Mouse (Mus musculus) hindbrain, embryonic 11.5 days (tissue): ENCODE measurements around the gene Pycr1. TPM values are rescaled to one million over a fixed set of nuclear protein-coding genes. Genes with fewer than 3 reads are reported as not detected.
A peak's percentile ranks its signal among the peaks of the same experiment; 100 is the strongest.

Experiments
- ATAC-seq: fragments of 200-750 bp; cut with Nextera tagmentation; 2 replicates; pipeline ENCODE4 v1.8.0; 2017; ENCODE audit warnings: mild to moderate bottlenecking, moderate TSS enrichment, moderate library complexity; ENCODE audit not compliant: low FRiP score
- DNase-seq: peaks from one replicate; pipeline ENCODE4 v3.0.0-alpha.2; 2015; ENCODE audit warnings: low spot score
- H3K27ac ChIP-seq: fragments of 300-500 bp; sonication (generic); 2 replicates; pipeline ENCODE4 v1.5.1; 2014; ENCODE audit warnings: mild to moderate bottlenecking, low read depth, low read length
- H3K27me3 ChIP-seq: fragments of 300-500 bp; sonication (generic); 2 replicates; pipeline ENCODE4 v1.6.1; 2014; ENCODE audit warnings: mild to moderate bottlenecking, low read length, moderate library complexity, mixed read lengths; ENCODE audit not compliant: control insufficient read depth, insufficient read depth
- H3K36me3 ChIP-seq: fragments of 300-500 bp; sonication (generic); 2 replicates; pipeline ENCODE4 v1.6.1; 2014; ENCODE audit warnings: mild to moderate bottlenecking, low read length, moderate library complexity, mixed read lengths; ENCODE audit not compliant: control insufficient read depth, insufficient read depth
- H3K4me1 ChIP-seq: fragments of 300-500 bp; sonication (generic); replicated peaks from 2 replicates; pipeline ENCODE4 v1.6.1; 2014; ENCODE audit warnings: low read length, mixed read lengths; ENCODE audit not compliant: control insufficient read depth, insufficient read depth
- H3K4me2 ChIP-seq: fragments of 300-500 bp; sonication (generic); replicated peaks from 2 replicates; pipeline ENCODE4 v1.6.1; 2014; ENCODE audit warnings: mild to moderate bottlenecking, low read depth, low read length
- H3K4me3 ChIP-seq: fragments of 300-500 bp; sonication (generic); 2 replicates; pipeline ENCODE4 v1.5.1; 2014; ENCODE audit warnings: low read depth, low read length
- H3K9ac ChIP-seq: fragments of 300-500 bp; sonication (generic); 2 replicates; pipeline ENCODE4 v1.6.1; 2014; ENCODE audit warnings: low read depth, low read length
- H3K9me3 ChIP-seq: fragments of 300-500 bp; sonication (generic); 2 replicates; pipeline ENCODE4 v1.6.1; 2016; ENCODE audit warnings: low read length; ENCODE audit not compliant: control insufficient read depth
- WGBS: fragments of 180-500 bp; shearing (Covaris S2); extraction: QIAGEN DNeasy Blood & Tissue Kit; methylation state at CpG from one replicate; pipeline ENCODE4 v1.1.7; 2014; 5-methylcytosine and 5-hydroxymethylcytosine counted together
- polyA plus RNA-seq: library from polyadenylated mRNA; unstranded; fragments of >200 nt; fragmentation: Nextera tagmentation; extraction: Ambion mirVana; gene quantifications from 2 replicates; pipeline ENCODE4 v1.2.1, GENCODE M21; 2014

The Pycr1 gene
- polyA plus RNA-seq, 1 experiment from 2014 or later = 28.2 TPM

GRCm38 (mm10) chr11:120647047-120647830 lies 3.7 kb upstream of the Pycr1 start:
- no peaks in the 10 kb centered on the region for H3K27me3 ChIP-seq
- 77% methylated on average over 35 of the region's 35 CpGs for WGBS
- H3K4me1 ChIP-seq = peaks cover 3% of the 10 kb centered on the region
- H3K4me2 ChIP-seq = no peak overlapping the region
- H3K27ac ChIP-seq = no peak overlapping the region
- no peaks in the 10 kb centered on the region for H3K9me3 ChIP-seq
- no peak for ATAC-seq
- no peaks in the 10 kb centered on the region for H3K36me3 ChIP-seq
- no peak for DNase-seq
- no peak overlapping the region for H3K9ac ChIP-seq
- no peak overlapping the region for H3K4me3 ChIP-seq

- H3K27me3 ChIP-seq = no peaks in the 10 kb centered on the region
- peaks cover 3% of the 10 kb centered on the region for H3K4me1 ChIP-seq
- H3K36me3 ChIP-seq = no peaks in the 10 kb centered on the region
- WGBS = 3% methylated on average over 18 of the region's 18 CpGs
- peak overlapping the region; percentile 47 for H3K4me3 ChIP-seq
- peak overlapping the region; percentile 89 for H3K4me2 ChIP-seq
- peak overlapping the region; percentile 71 for H3K9ac ChIP-seq
- ATAC-seq (peak; percentile 74), DNase-seq (no peak)
- no peak overlapping the region for H3K27ac ChIP-seq
- H3K9me3 ChIP-seq = no peaks in the 10 kb centered on the region
Measured at GRCm38 (mm10) chr11:120642939-120643600, 499 bp downstream of the Pycr1 start.

GRCm38 (mm10) chr11:120641869-120642268 lies 1.7 kb downstream of the Pycr1 start:
- Histone ChIP-seq H3K36me3 (no peaks in the 10 kb centered on the region), H3K27me3 (no peaks in the 10 kb centered on the region), H3K9ac (no peak overlapping the region), H3K4me1 (no peaks in the 10 kb centered on the region), H3K9me3 (no peaks in the 10 kb centered on the region), H3K4me3 (no peak overlapping the region), H3K27ac (no peak overlapping the region), H3K4me2 (no peak overlapping the region)
- 87% methylated on average over 8 of the region's 8 CpGs for WGBS
- no peak for ATAC-seq
- DNase-seq = no peak

- 68% methylated on average over 9 of the region's 9 CpGs for WGBS
- no peak overlapping the region for H3K27ac ChIP-seq
- DNase-seq = no peak
- ATAC-seq = no peak
- no peak overlapping the region for H3K4me2 ChIP-seq
- H3K27me3 ChIP-seq = no peaks in the 10 kb centered on the region
- no peaks in the 10 kb centered on the region for H3K4me1 ChIP-seq
- no peaks in the 10 kb centered on the region for H3K36me3 ChIP-seq
- H3K9ac ChIP-seq = no peak overlapping the region
- H3K4me3 ChIP-seq = no peak overlapping the region
- no peaks in the 10 kb centered on the region for H3K9me3 ChIP-seq
Measured at GRCm38 (mm10) chr11:120641255-120641654, 2.3 kb downstream of the Pycr1 start.

GRCm38 (mm10) chr11:120634810-120635209 lies 8.8 kb downstream of the Pycr1 start:
- H3K4me2 ChIP-seq = no peak overlapping the region
- DNase-seq (no peak), ATAC-seq (no peak)
- no peaks in the 10 kb centered on the region for H3K36me3 ChIP-seq
- WGBS = 86% methylated on average over 5 of the region's 5 CpGs
- H3K4me3 ChIP-seq = no peak overlapping the region
- H3K4me1 ChIP-seq = peaks cover 10% of the 10 kb centered on the region; the same call in 1 of the 2 replicates
- H3K9me3 ChIP-seq = no peaks in the 10 kb centered on the region
- no peak overlapping the region for H3K27ac ChIP-seq
- no peak overlapping the region for H3K9ac ChIP-seq
- H3K27me3 ChIP-seq = no peaks in the 10 kb centered on the region

GRCm38 (mm10) chr11:120633520-120634343 lies 9.8 kb downstream of the Pycr1 start, which contains the start of gene Mafg:
Gene Mafg (minus strand): TSS chr11:120633600.
- Histone ChIP-seq H3K4me2 (peak within 1 kb of the TSS; percentile 81), H3K27me3 (no peaks in the 10 kb centered on the region), H3K9ac (peak within 1 kb of the TSS; percentile 83), H3K9me3 (no peaks in the 10 kb centered on the region), H3K36me3 (peaks cover 3% of the 10 kb centered on the region), H3K4me3 (peak within 1 kb of the TSS; percentile 94), H3K27ac (peak within 1 kb of the TSS; percentile 82), H3K4me1 (peaks cover 10% of the 10 kb centered on the region; the same call in 1 of the 2 replicates)
- DNase-seq (peak; percentile 98), ATAC-seq (peak; percentile 89)
- WGBS = 10% methylated on average over 58 of the region's 58 CpGs

- H3K9ac ChIP-seq = peak overlapping the region; percentile 83
- peaks cover 3% of the 10 kb centered on the region for H3K36me3 ChIP-seq
- H3K27me3 ChIP-seq = no peaks in the 10 kb centered on the region
- H3K4me1 ChIP-seq = peaks cover 10% of the 10 kb centered on the region; the same call in 1 of the 2 replicates
- ATAC-seq (peak; percentile 88), DNase-seq (peak; percentile 71)
- H3K4me2 ChIP-seq = peak overlapping the region; percentile 81
- no peaks in the 10 kb centered on the region for H3K9me3 ChIP-seq
- H3K4me3 ChIP-seq = peak overlapping the region; percentile 94
- H3K27ac ChIP-seq = peak overlapping the region; percentile 82
- under 1% methylated on average over 75 of the region's 116 CpGs for WGBS
Measured at GRCm38 (mm10) chr11:120632559-120633519, 10.7 kb downstream of the Pycr1 start.
